Mouse (Mus musculus) heart, postnatal 10 days (tissue): ENCODE measurements at regions not wholly inside any gene's neighbourhood (a gene's known extent, or its start where the extent isn't known, plus 50 kb on each side); places are given as distances from the start of the nearest gene placed in this dataset.

Experiments
- DNase-seq, 2 experiments: peaks; one replicate each; pipeline ENCODE4 v3.0.0; 2021
- intact Hi-C: fragments of 180-260 bp; cut with DNase I; formaldehyde crosslinking; loops from one replicate; pipeline ENCODE4 v1.15.1; 2025

GRCm38 (mm10) chr2:179390924-179391461 lies 51.2 kb upstream of the Cdh4 start:
- intact Hi-C loops, result no loop called here
- DNase-seq, result no peak
